Mouse (Mus musculus) liver, postnatal 0 days (tissue): ENCODE results near the gene Spag9. TPM values are rescaled to one million over a fixed set of nuclear protein-coding genes. Genes with fewer than 3 reads are reported as not detected.

ENCODE experiments used
- ATAC-seq: fragments of 200-750 bp; cut with Nextera tagmentation; 2 replicates; pipeline ENCODE4 v1.8.0; 2017; ENCODE audit warnings: mild to moderate bottlenecking, moderate library complexity
- DNase-seq: peaks from one replicate; pipeline ENCODE4 v3.0.0-alpha.2; 2016
- H3K27ac ChIP-seq: fragments of 300-500 bp; sonication (generic); 2 replicates; pipeline ENCODE4 v1.5.1; 2014; ENCODE audit warnings: antibody characterized with exemption, moderate library complexity, mild to moderate bottlenecking, low read depth
- H3K27me3 ChIP-seq: fragments of 300-500 bp; sonication (generic); 2 replicates; pipeline ENCODE4 v1.6.1; 2014; ENCODE audit warnings: low read length, control low read depth, mixed read lengths; ENCODE audit not compliant: insufficient read depth
- H3K36me3 ChIP-seq: fragments of 300-500 bp; sonication (generic); replicated peaks from 2 replicates; pipeline ENCODE4 v1.6.1; 2014; ENCODE audit warnings: mild to moderate bottlenecking, control low read depth, low read length, moderate library complexity, mixed read lengths; ENCODE audit not compliant: insufficient read depth
- H3K4me1 ChIP-seq: fragments of 300-500 bp; sonication (generic); 2 replicates; pipeline ENCODE4 v1.6.1; 2014; ENCODE audit warnings: antibody characterized with exemption, mild to moderate bottlenecking, control low read depth; ENCODE audit not compliant: insufficient read depth
- H3K4me2 ChIP-seq: fragments of 300-500 bp; sonication (generic); 2 replicates; pipeline ENCODE4 v1.6.1; 2014; ENCODE audit warnings: low read depth, mild to moderate bottlenecking, low read length, moderate library complexity, mixed read lengths
- H3K4me3 ChIP-seq: fragments of 300-500 bp; sonication (generic); 2 replicates; pipeline ENCODE4 v1.5.1; 2014; ENCODE audit warnings: low read depth, low read length
- H3K9ac ChIP-seq: fragments of 300-500 bp; sonication (generic); replicated peaks from 2 replicates; pipeline ENCODE4 v1.6.1; 2014; ENCODE audit warnings: mild to moderate bottlenecking, moderate library complexity
- H3K9me3 ChIP-seq: fragments of 300-500 bp; sonication (generic); 2 replicates; pipeline ENCODE4 v1.6.1; 2016; ENCODE audit warnings: mild to moderate bottlenecking, control low read depth, low read length, mixed read lengths
- CTCF ChIP-seq: sonication (generic); IDR thresholded peaks from 2 replicates; pipeline ENCODE4 v1.5.1; 2016; ENCODE audit warnings: antibody characterized with exemption, low read depth
- EP300 ChIP-seq: IDR thresholded peaks from 2 replicates; pipeline ENCODE4 v1.6.1; 2016; ENCODE audit warnings: antibody characterized with exemption, low read depth, mild to moderate bottlenecking
- WGBS: fragments of 180-500 bp; shearing (Covaris S2); extraction: QIAGEN DNeasy Blood & Tissue Kit; methylation state at CpG from one replicate; pipeline ENCODE4 v1.1.7; 2014; ENCODE audit not compliant: insufficient replicate concordance; 5-methylcytosine and 5-hydroxymethylcytosine counted together
- polyA plus RNA-seq: library from polyadenylated mRNA; unstranded; fragments of >200 nt; fragmentation: Nextera tagmentation; extraction: Ambion mirVana; gene quantifications from 2 replicates; pipeline ENCODE4 v1.2.1, GENCODE M21; 2015

Gene Spag9
- polyA plus RNA-seq, 1 experiment from 2014 or later = 21.3 TPM

- Histone ChIP-seq H3K4me1 (peaks cover 29% of the 10 kb centered on the region), H3K4me2 (peak overlapping the region; percentile 92), H3K9me3 (no peaks in the 10 kb centered on the region), H3K9ac (peak overlapping the region; percentile 75), H3K27ac (peak overlapping the region; percentile 88), H3K36me3 (peaks cover 27% of the 10 kb centered on the region), H3K4me3 (peak overlapping the region; percentile 74), H3K27me3 (no peaks in the 10 kb centered on the region)
- under 1% methylated on average over 58 of the region's 67 CpGs for WGBS
- TF ChIP-seq CTCF = peak; percentile 40; the same call in 1 of the 2 replicates
- no peak for TF ChIP-seq EP300
- ATAC-seq = peak; percentile 94
- DNase-seq = peak; percentile 91
Measured at GRCm38 (mm10) chr11:93955256-93956150, 40.4 kb upstream of the Spag9 start.

- H3K9ac ChIP-seq = peak within 1 kb of the TSS; percentile 75
- H3K9me3 ChIP-seq = no peaks in the 10 kb centered on the region
- peak within 1 kb of the TSS; percentile 88 for H3K27ac ChIP-seq
- ATAC-seq = peak; percentile 4
- H3K4me1 ChIP-seq = peaks cover 26% of the 10 kb centered on the region
- no peaks in the 10 kb centered on the region for H3K27me3 ChIP-seq
- no peak for DNase-seq
- 2% methylated on average over 6 of the region's 6 CpGs for WGBS
- no peak for TF ChIP-seq CTCF
- TF ChIP-seq EP300 = no peak
- H3K36me3 ChIP-seq = peaks cover 21% of the 10 kb centered on the region
- H3K4me3 ChIP-seq = peak within 1 kb of the TSS; percentile 74
- peak within 1 kb of the TSS; percentile 92 for H3K4me2 ChIP-seq
Measured at GRCm38 (mm10) chr11:93956159-93956558, 39.7 kb upstream of the Spag9 start, which contains the start of gene Nme2. Gene Nme2, minus strand, starts transcription at chr11:93956259.

DNA sequence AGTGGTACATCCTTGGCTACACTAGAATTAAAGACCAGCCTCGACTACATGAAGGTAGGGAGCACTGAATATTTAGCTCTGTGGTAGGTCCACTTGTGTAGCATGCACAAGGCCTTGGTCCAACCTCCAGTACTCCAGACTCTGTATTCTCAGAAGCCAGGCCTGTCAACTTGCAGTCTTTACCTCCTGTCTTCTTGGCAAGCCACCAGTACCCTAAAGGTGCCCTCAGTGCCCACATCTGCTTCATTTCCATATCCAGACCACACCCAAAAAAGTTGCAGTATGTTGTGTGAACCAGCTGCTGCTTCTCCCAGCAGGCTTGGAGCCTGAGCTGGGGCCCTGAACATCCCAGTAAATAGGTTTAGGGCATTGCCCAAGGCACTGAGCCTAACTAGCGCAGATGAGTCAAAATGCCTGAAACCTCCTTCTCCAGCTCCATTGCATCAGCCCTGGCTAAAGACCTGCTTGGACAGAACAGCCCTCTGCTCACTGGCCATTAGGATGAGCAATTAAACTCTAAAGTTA is 38.8 kb upstream of the Spag9 start:
- ATAC-seq (no peak), DNase-seq (no peak)
- H3K36me3 ChIP-seq = peaks cover 21% of the 10 kb centered on the region
- H3K27ac ChIP-seq = no peak overlapping the region
- H3K4me2 ChIP-seq = no peak overlapping the region
- no peak for TF ChIP-seq EP300
- no peak for TF ChIP-seq CTCF
- H3K4me3 ChIP-seq = no peak overlapping the region
- 81% methylated on average over 2 of the region's 2 CpGs for WGBS
- no peaks in the 10 kb centered on the region for H3K9me3 ChIP-seq
- peaks cover 26% of the 10 kb centered on the region for H3K4me1 ChIP-seq
- H3K9ac ChIP-seq = no peak overlapping the region
- H3K27me3 ChIP-seq = no peaks in the 10 kb centered on the region

DNA sequence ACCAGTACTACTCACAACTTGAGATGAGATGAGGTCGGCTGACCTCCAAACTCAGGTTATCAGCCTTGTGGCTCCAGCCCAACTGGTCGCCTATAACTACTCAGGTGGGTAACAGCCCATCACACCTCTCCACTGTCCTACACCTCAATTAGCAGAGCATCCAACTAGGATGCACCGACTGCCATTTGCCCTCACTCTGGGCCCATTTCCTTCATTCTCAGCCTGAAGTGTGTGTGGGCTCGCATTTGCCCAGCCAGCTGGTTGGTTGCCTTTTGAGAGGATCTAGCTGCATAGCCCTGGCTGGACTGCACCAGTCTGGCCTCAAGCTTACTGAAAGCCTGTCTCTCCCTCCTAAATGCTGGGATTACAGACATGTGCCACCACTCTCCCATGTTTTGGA is 38.1 kb upstream of the Spag9 start:
- Histone ChIP-seq H3K4me3 (no peak overlapping the region), H3K9me3 (no peaks in the 10 kb centered on the region), H3K9ac (no peak overlapping the region), H3K27me3 (no peaks in the 10 kb centered on the region), H3K36me3 (peaks cover 23% of the 10 kb centered on the region), H3K27ac (no peak overlapping the region), H3K4me2 (no peak overlapping the region), H3K4me1 (peaks cover 26% of the 10 kb centered on the region)
- 73% methylated on average over 4 of the region's 4 CpGs for WGBS
- DNase-seq (no peak), ATAC-seq (no peak)
- TF ChIP-seq EP300 = no peak
- no peak for TF ChIP-seq CTCF

GRCm38 (mm10) chr11:93961482-93961881 is 34.4 kb upstream of the Spag9 start:
- Histone ChIP-seq H3K9ac (no peak overlapping the region), H3K36me3 (peaks cover 46% of the 10 kb centered on the region), H3K4me2 (no peak overlapping the region), H3K4me1 (peaks cover 2% of the 10 kb centered on the region; the same call in 1 of the 2 replicates), H3K9me3 (no peaks in the 10 kb centered on the region), H3K4me3 (no peak overlapping the region), H3K27ac (no peak overlapping the region), H3K27me3 (no peaks in the 10 kb centered on the region)
- 91% methylated on average over 6 of the region's 6 CpGs for WGBS
- DNase-seq = no peak
- TF ChIP-seq CTCF = no peak
- no peak for TF ChIP-seq EP300
- ATAC-seq = no peak

GRCm38 (mm10) chr11:93963013-93963412 is 32.9 kb upstream of the Spag9 start:
- no peak overlapping the region for H3K4me2 ChIP-seq
- peaks cover 6% of the 10 kb centered on the region for H3K4me1 ChIP-seq
- no peak overlapping the region for H3K27ac ChIP-seq
- TF ChIP-seq CTCF (no peak), EP300 (no peak)
- DNase-seq = no peak
- no peak overlapping the region for H3K4me3 ChIP-seq
- H3K9me3 ChIP-seq = no peaks in the 10 kb centered on the region
- no peak overlapping the region for H3K9ac ChIP-seq
- peaks cover 45% of the 10 kb centered on the region for H3K36me3 ChIP-seq
- no peak for ATAC-seq
- no peaks in the 10 kb centered on the region for H3K27me3 ChIP-seq
- WGBS = 82% methylated on average over 4 of the region's 4 CpGs
